In the genomic region with DNA sequence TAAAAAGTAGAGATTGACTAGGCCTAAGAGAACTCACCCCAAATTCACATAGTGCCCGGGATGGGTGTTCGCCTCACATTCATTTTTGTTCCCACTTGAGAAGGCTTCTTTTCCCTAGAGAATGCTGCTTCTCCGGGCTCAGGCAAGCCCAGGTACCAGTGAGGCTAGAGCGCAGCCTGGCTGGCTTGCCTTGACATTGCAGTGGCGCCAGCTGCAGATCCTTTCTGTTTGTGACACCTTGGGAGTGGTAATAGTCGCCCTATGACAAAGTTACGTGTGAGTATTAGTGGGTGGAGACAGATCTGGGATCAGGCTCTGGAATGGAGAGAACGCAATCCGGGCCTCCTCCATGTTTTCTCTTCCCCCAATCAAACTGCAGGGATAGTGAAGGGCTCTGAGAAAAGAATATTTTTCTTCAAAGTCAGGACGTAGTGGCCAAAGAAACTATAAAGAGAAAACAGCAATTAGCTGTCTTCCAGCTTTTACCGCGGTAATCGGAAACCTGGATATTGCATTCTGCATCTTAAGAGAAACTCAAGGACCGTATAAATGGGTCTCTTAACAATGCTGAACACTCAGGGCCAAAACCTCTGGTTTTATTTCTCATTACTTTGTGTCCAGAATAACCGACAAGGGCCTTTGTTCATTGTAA, we compare ENCODE assay signal across 8 mouse cellular contexts. TPM values are rescaled to one million over a fixed set of nuclear protein-coding genes. Genes with fewer than 3 reads are reported as not detected.
A peak's percentile ranks its signal among the peaks of the same experiment; 100 is the strongest.
DNase-seq lines count a peak whose midpoint lies in the region; ATAC-seq lines count a peak whose summit lies in the region.

Gene Zfp219, minus strand, starts transcription at position 248 of the 652 bp plus-strand sequence.

- peak within 1 kb of the TSS; percentile 78 for H3K4me2 ChIP-seq in embryonic facial prominence, embryonic 11.5 days (ENCODE audit: low read depth, low read length)
- peak within 1 kb of the TSS; percentile 76 for H3K4me2 ChIP-seq in midbrain, embryonic 11.5 days

- peak within 1 kb of the TSS; percentile 96 for H3K27ac ChIP-seq in embryonic facial prominence, embryonic 11.5 days (replicated peaks; ENCODE audit: low read depth, low read length)
- peak within 1 kb of the TSS; percentile 100 for H3K27ac ChIP-seq in limb, embryonic 10.5 days
- peak within 1 kb of the TSS; percentile 99 for H3K27ac ChIP-seq in midbrain, embryonic 11.5 days (ENCODE audit: low read depth, low read length)

- peak within 1 kb of the TSS; percentile 90 for H3K9ac ChIP-seq in embryonic facial prominence, embryonic 11.5 days (replicated peaks; ENCODE audit: low read length)
- peak within 1 kb of the TSS; percentile 92 for H3K9ac ChIP-seq in midbrain, embryonic 11.5 days (ENCODE audit: low read length)

- H3K9me3 ChIP-seq in embryonic facial prominence, embryonic 11.5 days (replicated peaks; ENCODE audit: control insufficient read depth, low read length): no peaks in the 10 kb centered on the region
- H3K9me3 ChIP-seq in limb, embryonic 10.5 days (replicated peaks): no peaks in the 10 kb centered on the region
- H3K9me3 ChIP-seq in midbrain, embryonic 11.5 days (ENCODE audit: control insufficient read depth, low read length): no peaks in the 10 kb centered on the region

- DNase-seq in 416B (ENCODE audit: low read depth): peak; percentile 94
- DNase-seq in adrenal gland, adult 8-10 months: peak; percentile 71
- DNase-seq in embryonic facial prominence, embryonic 11.5 days (ENCODE audit: low spot score): peak; percentile 86
- DNase-seq in heart, adult 11 months: peak; percentile 99
- DNase-seq in kidney, adult 11 months: peak; percentile 90
- peak; percentile 81 for DNase-seq in limb, embryonic 10.5 days (ENCODE audit: low spot score)
- peak; percentile 96 for DNase-seq in midbrain, embryonic 11.5 days (ENCODE audit: low spot score, missing footprints)
- peak; percentile 49 to 67 for DNase-seq in spleen, postnatal 14 days (ENCODE audit: low spot score in 2 of 2)

- ATAC-seq in embryonic facial prominence, embryonic 11.5 days (replicated peaks; ENCODE audit: insufficient number of reproducible peaks, low FRiP score, low TSS enrichment, low read depth): peak; percentile 39
- ATAC-seq in midbrain, embryonic 11.5 days (ENCODE audit: low FRiP score): peak; percentile 20

- H3K27me3 ChIP-seq in embryonic facial prominence, embryonic 11.5 days (ENCODE audit: control insufficient read depth, insufficient read depth, low read length): no peaks in the 10 kb centered on the region
- no peaks in the 10 kb centered on the region for H3K27me3 ChIP-seq in limb, embryonic 10.5 days (ENCODE audit: low read depth, poor library complexity, severe bottlenecking)
- no peaks in the 10 kb centered on the region for H3K27me3 ChIP-seq in midbrain, embryonic 11.5 days (ENCODE audit: control insufficient read depth, insufficient read depth, low read length)

- H3K4me1 ChIP-seq in embryonic facial prominence, embryonic 11.5 days (ENCODE audit: control insufficient read depth, insufficient read depth, low read length): 0 out of 2 replicates have a peak, but pooled peaks cover 3% of the 10 kb centered on the region
- peaks cover 55% of the 10 kb centered on the region for H3K4me1 ChIP-seq in limb, embryonic 10.5 days
- peaks cover 37% of the 10 kb centered on the region for H3K4me1 ChIP-seq in midbrain, embryonic 11.5 days (ENCODE audit: control insufficient read depth, insufficient read depth, low read length)

- peak within 1 kb of the TSS; percentile 53 for H3K4me3 ChIP-seq in embryonic facial prominence, embryonic 11.5 days (ENCODE audit: low read depth, low read length)
- peak within 1 kb of the TSS; percentile 76 for H3K4me3 ChIP-seq in limb, embryonic 10.5 days
- H3K4me3 ChIP-seq in midbrain, embryonic 11.5 days (ENCODE audit: low read depth, low read length): peak within 1 kb of the TSS; percentile 48

- H3K36me3 ChIP-seq in embryonic facial prominence, embryonic 11.5 days (replicated peaks; ENCODE audit: control insufficient read depth, insufficient read depth, low read depth, low read length): no peaks in the 10 kb centered on the region; the same call in 1 of the 2 replicates
- H3K36me3 ChIP-seq in limb, embryonic 10.5 days: peaks cover 11% of the 10 kb centered on the region
- H3K36me3 ChIP-seq in midbrain, embryonic 11.5 days (ENCODE audit: control insufficient read depth, insufficient read depth, low read length): no peaks in the 10 kb centered on the region

- 9% methylated on average over 15 of the region's 15 CpGs for WGBS in embryonic facial prominence, embryonic 11.5 days
- 9% methylated on average over 15 of the region's 15 CpGs for WGBS in limb, embryonic 10.5 days
- WGBS in midbrain, embryonic 11.5 days: 9% methylated on average over 15 of the region's 15 CpGs

RNA-seq across cellular contexts. Expression of gene Zfp219, which starts in this region (rescaled TPM):
- total RNA-seq in adrenal gland, adult 8-10 months (2022): 10 to 100 TPM; 52.7 to 86.6 (median 71.6) TPM
- polyA plus RNA-seq in embryonic facial prominence, embryonic 11.5 days (2014; fragmentation: Nextera tagmentation; extraction: Ambion mirVana): 54.7 and 63.2 TPM in 2 replicates
- 45.6 and 51.1 TPM in 2 replicates for polyA plus RNA-seq in limb, embryonic 10.5 days (2016; fragmentation: Nextera tagmentation; extraction: Ambion mirVana)
- polyA plus RNA-seq in midbrain, embryonic 11.5 days (2014; fragmentation: Nextera tagmentation; extraction: Ambion mirVana): 91.9 and 110 TPM in 2 replicates

Comparison
In these comparisons a context has a peak if more than half of its experiments do, and no peak if none do; other contexts are left out.
1. Peak in every context shown above with its lines: DNase-seq, ATAC-seq, H3K4me3 ChIP-seq and H3K27ac ChIP-seq.